Comparison of ENCODE assay signal across 16 mouse cellular contexts in genomic region chr6:113266996-113267655, GRCm38 (mm10). TPM values are rescaled to one million over a fixed set of nuclear protein-coding genes. Genes with fewer than 3 reads are reported as not detected.
"Had no signal": no experiment of that assay in that cellular context is flagged by ENCODE, and none has a peak within 500 bp of the region (broad histone marks: within the 10 kb centered on the region; RNA-seq: fewer than 3 reads in every experiment).

No protein-coding gene starts in this region.

- H3K9me3 ChIP-seq: kidney, embryonic 15.5 days; limb, embryonic 15.5 days; liver, embryonic 12.5 days; megakaryocyte, embryonic 14.5 days; neural tube, embryonic 13.5 days had no signal

- ATAC-seq: liver, embryonic 12.5 days; midbrain, embryonic 16.5 days had no signal

- DNase-seq: kidney, postnatal 14 days; layer of hippocampus, postnatal 36 days; lung, embryonic 14.5 days; lung, postnatal 14 days; thymus, adult 2 months; thymus, postnatal 25 days had no signal

- H3K4me2 ChIP-seq: kidney, embryonic 15.5 days; limb, embryonic 15.5 days; liver, embryonic 12.5 days; lung, embryonic 14.5 days; midbrain, embryonic 11.5 days; neural tube, embryonic 13.5 days had no signal

- H3K4me3 ChIP-seq: kidney, embryonic 15.5 days; limb, embryonic 15.5 days; liver, embryonic 12.5 days; megakaryocyte, embryonic 14.5 days; neural tube, embryonic 13.5 days had no signal

- H3K27me3 ChIP-seq: kidney, embryonic 15.5 days; limb, embryonic 15.5 days; liver, embryonic 12.5 days; megakaryocyte, embryonic 14.5 days; neural tube, embryonic 13.5 days had no signal

- H3K9ac ChIP-seq: kidney, embryonic 15.5 days; limb, embryonic 15.5 days; liver, embryonic 12.5 days; lung, embryonic 14.5 days; neural tube, embryonic 13.5 days had no signal

- H3K27ac ChIP-seq: kidney, embryonic 15.5 days; limb, embryonic 15.5 days; liver, embryonic 12.5 days; macrophage; neural tube, embryonic 13.5 days; stomach, postnatal 0 days had no signal

- H3K4me1 ChIP-seq: kidney, embryonic 15.5 days; limb, embryonic 15.5 days; liver, embryonic 12.5 days; megakaryocyte, embryonic 14.5 days; neural tube, embryonic 13.5 days had no signal

RNA-seq across cellular contexts. Expression of gene Cpne9, which starts 15.0 kb away (rescaled TPM):
- polyA plus RNA-seq: large intestine, adult 2 months; lung, embryonic 14.5 days; macrophage; stomach, postnatal 0 days had no signal
